Comparison of ENCODE assay signal across 21 mouse cellular contexts in genomic region chr2:118031662-118032061, GRCm38 (mm10).
"Had no signal": no experiment of that assay in that cellular context is flagged by ENCODE, and none has a peak within 500 bp of the region (broad histone marks: within the 10 kb centered on the region; RNA-seq: fewer than 3 reads in every experiment).

No protein-coding gene starts in this region.

- H3K4me3 ChIP-seq: liver, embryonic 12.5 days; lung, embryonic 15.5 days; midbrain, embryonic 10.5 days; midbrain, embryonic 12.5 days; myocyte; neural tube, embryonic 13.5 days; neural tube, embryonic 15.5 days had no signal

- H3K4me2 ChIP-seq: liver, embryonic 12.5 days; lung, embryonic 15.5 days; midbrain, embryonic 12.5 days; neural tube, embryonic 13.5 days; neural tube, embryonic 15.5 days had no signal

- DNase-seq: lung, adult 18-20 months; lung, postnatal 10 days; lung, postnatal 36 days; midbrain, embryonic 14.5 days; retina, postnatal 1 day; right cerebral cortex, adult 18-20 months; right cerebral cortex, postnatal 25 days; right cerebral cortex, postnatal 4 days; spleen, adult 18-20 months; thymus, adult 18-20 months; thymus, postnatal 14 days; thymus, postnatal 36 days had no signal

- H3K4me1 ChIP-seq: liver, embryonic 12.5 days; midbrain, embryonic 10.5 days; midbrain, embryonic 12.5 days; neural tube, embryonic 13.5 days; neural tube, embryonic 15.5 days had no signal

- H3K36me3 ChIP-seq: liver, embryonic 12.5 days; lung, embryonic 15.5 days; midbrain, embryonic 10.5 days; midbrain, embryonic 12.5 days; neural tube, embryonic 13.5 days; neural tube, embryonic 15.5 days had no signal

- H3K9me3 ChIP-seq: liver, embryonic 12.5 days; lung, embryonic 15.5 days; midbrain, embryonic 10.5 days; midbrain, embryonic 12.5 days; neural tube, embryonic 13.5 days; neural tube, embryonic 15.5 days had no signal

- ATAC-seq: liver, embryonic 12.5 days; midbrain, embryonic 16.5 days had no signal

- H3K27me3 ChIP-seq: liver, embryonic 12.5 days; lung, embryonic 15.5 days; midbrain, embryonic 12.5 days; neural tube, embryonic 13.5 days; neural tube, embryonic 15.5 days had no signal

- H3K27ac ChIP-seq: liver, embryonic 12.5 days; liver, embryonic 14.5 days; lung, embryonic 15.5 days; midbrain, embryonic 10.5 days; midbrain, embryonic 12.5 days; neural tube, embryonic 13.5 days; neural tube, embryonic 15.5 days had no signal

- H3K9ac ChIP-seq: liver, embryonic 12.5 days; liver, embryonic 14.5 days; lung, embryonic 15.5 days; midbrain, embryonic 12.5 days; neural tube, embryonic 13.5 days; neural tube, embryonic 15.5 days had no signal
